Mouse (Mus musculus): ENCODE results near the gene Lsm11. TPM values are rescaled to one million over a fixed set of nuclear protein-coding genes. Genes with fewer than 3 reads are reported as not detected.

Gene Lsm11
- polyA plus RNA-seq (2021), result 4.3 TPM

DNA sequence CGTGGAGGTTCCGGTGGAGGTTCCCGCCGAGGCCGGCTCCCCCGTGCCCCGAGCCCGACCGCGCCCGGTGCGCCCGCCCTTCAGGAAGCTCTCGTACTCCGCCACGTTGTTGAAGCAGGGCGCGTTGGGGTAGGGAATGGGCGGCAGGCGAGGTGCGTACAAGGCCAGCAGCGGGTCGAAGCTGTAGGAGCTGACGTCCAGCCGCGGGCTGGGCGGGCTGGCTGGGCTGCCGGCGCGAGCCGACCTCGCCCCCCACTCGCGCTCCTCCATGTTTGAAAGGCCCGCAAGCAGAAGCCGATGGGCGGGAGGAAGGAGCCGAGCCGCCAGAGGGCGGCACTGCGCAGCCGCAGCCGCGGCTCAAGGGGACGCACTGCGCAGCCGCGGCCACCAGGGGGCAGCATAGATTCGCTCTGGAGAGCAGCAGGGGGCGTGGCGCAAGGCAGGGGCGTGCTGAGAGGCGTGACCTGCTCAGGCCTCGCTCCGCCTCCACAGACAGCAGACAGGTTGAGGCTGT, at the start of gene Lsm11:
TSS of gene Lsm11 (minus strand) at position 293 of the 514 bp plus-strand sequence.
- POLR2A ChIA-PET, result interaction anchor here (0.5 to 0.7 kb wide), 2 partner anchors 288 to 612 kb away, joined by 3 read pairs; no protein-coding TSS in a partner anchor
- CTCF ChIA-PET, result interaction anchor here (2.2 to 3.9 kb wide), 2 partner anchors 10 to 11 kb away, joined by 10 to 21 read pairs; partner anchors contain the start of gene Thg1l
- in situ Hi-C loops (cut with MboI; ENCODE audit: low pct_unique_long_range_greater_than_20kb), result no loop called here
- peak; percentile 71 for DNase-seq (ENCODE audit: low read depth, low spot score)
- H3K27me3 ChIP-seq, result no peaks in the 10 kb centered on the region
- ATAC-seq, result peak; percentile 97
- TF ChIP-seq CTCF (IDR thresholded peaks at IDR 0.05), result peak; percentile 100

DNA sequence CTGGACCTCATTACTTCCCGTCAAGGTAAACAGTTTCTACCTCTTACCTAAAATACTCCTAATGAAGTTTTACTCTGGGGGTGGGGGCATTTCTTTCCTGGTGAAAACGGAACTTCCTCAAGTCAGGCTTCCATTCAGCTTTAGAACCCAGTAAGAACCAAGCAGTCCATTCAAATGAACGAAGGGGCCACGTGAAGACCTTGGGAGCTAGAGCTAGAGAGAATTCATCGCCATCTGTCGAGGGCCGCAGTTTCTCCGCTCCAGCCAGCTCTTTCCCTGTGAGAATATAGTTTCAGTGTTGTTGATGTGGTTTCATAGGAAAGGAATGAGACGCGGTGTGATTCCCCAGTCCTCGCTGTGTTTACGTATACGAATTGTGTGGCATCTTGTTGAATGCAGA, 47.4 kb upstream of the Lsm11 start:
- CTCF ChIA-PET, result no interaction called here
- TF ChIP-seq CTCF (IDR thresholded peaks at IDR 0.05), result no peak
- in situ Hi-C loops (cut with MboI; ENCODE audit: low pct_unique_long_range_greater_than_20kb), result no loop called here
- POLR2A ChIA-PET, result no interaction called here
- DNase-seq (ENCODE audit: low read depth, low spot score), result no peak
- peaks cover 40% of the 10 kb centered on the region for H3K27me3 ChIP-seq
- ATAC-seq, result no peak

DNA sequence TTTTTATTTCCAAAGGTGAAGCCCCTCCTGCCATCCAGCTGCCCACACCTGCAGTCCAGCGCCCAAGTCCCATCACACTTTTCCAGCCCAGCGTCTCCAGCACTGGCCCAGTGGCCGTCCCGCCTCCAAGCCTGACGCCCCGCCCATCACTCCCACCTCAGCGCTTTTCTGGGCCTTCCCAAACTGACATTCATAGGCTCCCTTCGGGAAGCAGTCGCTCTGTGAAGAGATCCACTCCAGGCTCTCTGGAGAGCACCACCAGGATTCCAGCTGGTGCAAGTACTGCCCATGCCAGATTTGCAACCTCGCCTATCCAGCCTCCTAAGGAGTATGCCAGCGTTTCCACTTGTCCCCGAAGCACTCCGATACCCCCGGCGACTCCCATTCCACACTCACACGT, 46.9 kb upstream of the Lsm11 start:
- no peak for TF ChIP-seq CTCF (IDR thresholded peaks at IDR 0.05)
- ChIA-PET CTCF (interaction anchor here (0.7 kb wide), 1 partner anchor 17 kb away, joined by 3 read pairs; no protein-coding TSS in a partner anchor), POLR2A (no interaction called here)
- peaks cover 43% of the 10 kb centered on the region for H3K27me3 ChIP-seq
- in situ Hi-C loops (cut with MboI; ENCODE audit: low pct_unique_long_range_greater_than_20kb), result no loop called here
- DNase-seq (ENCODE audit: low read depth, low spot score) (no peak), ATAC-seq (no peak)

DNA sequence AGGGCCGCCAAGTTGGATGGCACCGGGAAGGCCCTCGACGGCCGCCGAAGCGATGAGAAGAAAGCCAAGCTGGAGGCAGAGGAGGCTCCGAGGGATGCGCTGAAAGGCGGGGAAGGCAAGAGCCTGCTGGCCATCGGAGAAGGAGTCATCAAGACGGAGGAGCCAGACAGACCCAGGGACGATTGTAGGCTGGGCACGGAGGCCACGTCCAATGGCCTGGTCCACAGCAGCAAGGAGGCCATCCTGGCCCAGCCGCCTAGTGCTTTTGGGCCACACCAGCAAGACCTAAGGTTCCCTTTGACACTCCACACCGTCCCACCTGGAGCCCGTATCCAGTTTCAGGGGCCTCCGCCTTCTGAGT, 36.1 kb upstream of the Lsm11 start:
- peaks cover 38% of the 10 kb centered on the region for H3K27me3 ChIP-seq
- CTCF ChIA-PET, result no interaction called here
- POLR2A ChIA-PET, result no interaction called here
- no peak for TF ChIP-seq CTCF (IDR thresholded peaks at IDR 0.05)
- in situ Hi-C loops (cut with MboI; ENCODE audit: low pct_unique_long_range_greater_than_20kb), result no loop called here
- ATAC-seq (no peak), DNase-seq (ENCODE audit: low read depth, low spot score) (no peak)

DNA sequence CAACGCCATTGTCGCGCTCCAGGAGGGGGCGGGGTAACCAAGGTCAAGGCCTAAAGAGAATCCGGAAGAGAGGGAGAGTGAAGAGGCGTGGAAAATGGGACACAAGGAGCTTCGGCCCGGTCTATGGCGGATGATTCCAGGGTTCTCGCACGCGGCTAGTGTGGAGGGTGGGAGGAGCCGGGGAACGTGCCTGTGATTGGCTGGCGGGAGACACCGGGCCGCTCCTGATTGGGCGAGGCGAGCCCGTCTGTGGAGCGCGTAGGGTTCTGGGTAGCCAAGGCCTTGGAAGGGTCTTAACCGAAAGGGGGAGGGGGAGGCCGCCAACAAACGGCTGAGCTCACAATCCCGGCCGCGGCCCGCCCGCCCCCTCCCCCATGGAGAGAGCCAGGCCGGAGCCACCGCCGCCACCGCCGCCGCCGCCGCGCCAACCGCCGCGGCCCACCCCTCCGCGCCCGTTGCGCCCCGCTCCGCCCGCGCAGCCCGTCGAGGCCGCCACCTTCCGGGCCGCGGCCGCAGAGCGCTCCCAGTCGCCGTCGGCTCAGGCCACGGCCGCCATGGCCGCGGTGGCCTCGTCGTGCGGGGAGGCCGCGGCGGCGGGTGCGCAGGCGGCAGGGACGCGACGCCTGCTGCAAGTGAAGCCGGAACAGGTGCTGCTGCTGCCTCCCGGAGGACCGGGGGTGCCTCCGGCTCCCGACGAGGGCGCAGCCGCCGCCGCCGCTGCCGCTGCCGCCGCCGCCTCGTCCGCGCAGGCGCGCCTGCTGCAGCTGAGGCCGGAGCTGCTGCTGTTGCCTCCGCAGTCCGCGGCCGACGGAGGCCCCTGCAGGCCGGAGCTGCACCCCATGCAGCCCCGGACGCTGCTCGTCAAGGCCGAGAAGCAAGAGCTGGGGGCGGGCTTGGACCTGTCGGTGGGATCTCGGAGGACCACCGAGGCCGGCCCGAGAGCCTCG, 35.5 kb upstream of the Lsm11 start, which contains the start of gene Sox30:
TSS of gene Sox30 (plus strand) at position 365 of the 947 bp plus-strand sequence.
- no peak for TF ChIP-seq CTCF (IDR thresholded peaks at IDR 0.05)
- DNase-seq (ENCODE audit: low read depth, low spot score) (no peak), ATAC-seq (no peak)
- POLR2A ChIA-PET, result no interaction called here
- H3K27me3 ChIP-seq, result peaks cover 36% of the 10 kb centered on the region
- CTCF ChIA-PET, result no interaction called here
- in situ Hi-C loops (cut with MboI; ENCODE audit: low pct_unique_long_range_greater_than_20kb), result no loop called here

DNA sequence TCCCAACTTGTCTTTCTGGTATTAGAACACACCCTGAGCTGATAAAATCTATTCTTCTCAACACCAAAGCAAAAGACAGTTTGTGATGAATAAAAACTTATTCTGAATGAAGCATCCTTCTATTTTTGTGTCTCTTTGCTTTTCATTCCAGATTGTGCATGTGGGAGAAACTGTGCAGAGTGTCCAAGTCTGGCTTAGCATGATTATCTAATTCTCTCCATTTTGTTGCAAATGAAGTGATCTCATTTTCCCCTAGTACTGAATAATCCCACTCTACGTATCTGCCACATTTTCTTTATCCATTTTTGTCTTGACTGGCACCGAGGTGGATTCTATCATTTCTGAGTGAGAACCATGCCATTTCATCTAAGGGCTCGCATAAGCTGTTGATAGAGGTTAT, 31.3 kb upstream of the Lsm11 start:
- DNase-seq (ENCODE audit: low read depth, low spot score) (no peak), ATAC-seq (no peak)
- H3K27me3 ChIP-seq, result peaks cover 23% of the 10 kb centered on the region
- TF ChIP-seq CTCF (IDR thresholded peaks at IDR 0.05), result no peak
- in situ Hi-C loops (cut with MboI; ENCODE audit: low pct_unique_long_range_greater_than_20kb), result no loop called here
- ChIA-PET POLR2A (no interaction called here), CTCF (no interaction called here)

DNA sequence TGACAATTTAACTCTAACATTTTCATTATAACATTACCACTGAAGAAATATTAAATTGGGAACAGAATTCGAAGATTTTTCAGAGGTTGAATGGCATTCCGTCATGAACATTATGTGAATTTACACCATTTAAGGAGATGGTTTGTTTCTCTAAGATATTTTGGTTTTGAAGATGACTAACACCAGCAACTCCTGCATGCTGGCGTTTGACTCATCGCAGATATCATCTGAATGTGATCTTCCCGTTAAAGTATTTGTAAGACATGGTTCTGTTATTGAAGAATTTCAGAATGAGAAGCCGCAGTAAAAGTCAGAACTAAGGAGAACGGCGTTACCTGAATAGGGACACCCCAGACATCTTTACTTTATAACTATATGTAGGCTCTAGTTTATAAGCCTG, 29.7 kb upstream of the Lsm11 start:
- POLR2A ChIA-PET, result no interaction called here
- TF ChIP-seq CTCF (IDR thresholded peaks at IDR 0.05), result no peak

DNA sequence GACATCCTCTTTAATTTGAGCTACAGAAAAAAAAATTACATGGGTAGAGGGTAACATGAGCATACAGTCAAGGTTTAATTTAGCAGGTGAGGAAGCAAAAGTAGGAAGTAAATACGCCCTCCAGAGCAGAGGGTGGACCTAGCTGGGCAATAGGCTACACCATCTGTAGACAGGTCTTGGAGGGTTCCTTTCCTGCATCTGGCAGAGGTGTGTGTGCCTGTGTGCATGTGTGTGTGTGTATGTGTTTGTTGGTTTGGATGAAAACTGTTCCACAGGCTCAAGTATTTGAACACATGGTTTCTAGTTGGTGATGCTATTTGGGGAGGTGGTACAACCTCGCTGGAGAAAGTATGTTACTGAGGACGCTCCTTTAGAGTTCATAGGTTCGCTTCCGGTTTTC, 28.9 kb upstream of the Lsm11 start:
- POLR2A ChIA-PET, result no interaction called here
- CTCF ChIA-PET, result no interaction called here
- H3K27me3 ChIP-seq, result peaks cover 23% of the 10 kb centered on the region

More for the DNA sequence above, 29.7 kb upstream of the Lsm11 start:
- no peak for ATAC-seq
- in situ Hi-C loops (cut with MboI; ENCODE audit: low pct_unique_long_range_greater_than_20kb), result no loop called here
- no peak for DNase-seq (ENCODE audit: low read depth, low spot score)
- CTCF ChIA-PET, result interaction anchor here (0.9 kb wide), 1 partner anchor 17 kb away, joined by 3 read pairs; no protein-coding TSS in a partner anchor
- H3K27me3 ChIP-seq, result peaks cover 23% of the 10 kb centered on the region

DNA sequence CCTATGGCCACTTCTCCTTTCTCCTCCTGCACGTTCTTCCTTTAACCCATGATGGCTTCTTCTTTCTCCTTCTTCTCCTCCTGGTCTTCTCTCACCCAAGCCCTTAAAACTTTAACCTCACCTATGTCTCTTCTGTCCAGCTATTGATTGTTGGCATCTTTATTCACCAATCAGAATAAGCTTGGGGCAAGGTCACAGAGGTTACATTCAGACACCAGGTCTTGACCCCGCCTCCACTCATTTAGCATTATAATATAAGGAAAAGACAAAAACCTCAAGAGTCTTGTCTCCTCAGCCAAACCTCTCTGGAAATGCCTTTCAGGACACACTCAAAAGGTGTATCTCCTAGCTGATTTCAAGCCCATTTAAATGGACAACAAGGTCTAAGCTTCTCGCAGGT, 23.7 kb upstream of the Lsm11 start:
- DNase-seq (ENCODE audit: low read depth, low spot score) (no peak), ATAC-seq (no peak)
- in situ Hi-C loops (cut with MboI; ENCODE audit: low pct_unique_long_range_greater_than_20kb), result no loop called here
- peaks cover 15% of the 10 kb centered on the region for H3K27me3 ChIP-seq
- no peak for TF ChIP-seq CTCF (IDR thresholded peaks at IDR 0.05)
- CTCF ChIA-PET, result no interaction called here
- POLR2A ChIA-PET, result no interaction called here

More for the DNA sequence above, 28.9 kb upstream of the Lsm11 start:
- in situ Hi-C loops (cut with MboI; ENCODE audit: low pct_unique_long_range_greater_than_20kb), result no loop called here
- no peak for TF ChIP-seq CTCF (IDR thresholded peaks at IDR 0.05)
- ATAC-seq (no peak), DNase-seq (ENCODE audit: low read depth, low spot score) (no peak)

DNA sequence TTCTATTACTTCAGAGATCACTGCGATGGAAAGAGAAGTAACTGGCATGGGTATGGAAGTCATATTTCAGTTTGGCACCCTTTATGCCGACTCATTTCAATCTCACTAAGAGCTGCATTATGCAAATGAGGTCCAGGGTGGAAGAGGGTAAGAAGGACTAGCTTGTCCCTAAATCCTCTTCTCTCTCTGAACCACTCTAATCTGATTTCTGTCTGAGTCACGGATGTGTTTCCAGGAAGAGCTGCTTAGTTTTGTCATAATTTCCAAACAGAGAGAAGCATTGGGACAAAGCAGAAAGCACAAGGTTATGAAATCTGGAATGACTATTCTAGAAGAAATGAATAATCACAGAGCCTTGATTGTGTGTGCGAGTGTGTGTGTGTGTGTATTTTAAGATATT, 22.2 kb upstream of the Lsm11 start:
- ChIA-PET CTCF (no interaction called here), POLR2A (no interaction called here)
- DNase-seq (ENCODE audit: low read depth, low spot score) (no peak), ATAC-seq (no peak)
- no peak for TF ChIP-seq CTCF (IDR thresholded peaks at IDR 0.05)
- peaks cover 9% of the 10 kb centered on the region for H3K27me3 ChIP-seq
- in situ Hi-C loops (cut with MboI; ENCODE audit: low pct_unique_long_range_greater_than_20kb), result no loop called here

DNA sequence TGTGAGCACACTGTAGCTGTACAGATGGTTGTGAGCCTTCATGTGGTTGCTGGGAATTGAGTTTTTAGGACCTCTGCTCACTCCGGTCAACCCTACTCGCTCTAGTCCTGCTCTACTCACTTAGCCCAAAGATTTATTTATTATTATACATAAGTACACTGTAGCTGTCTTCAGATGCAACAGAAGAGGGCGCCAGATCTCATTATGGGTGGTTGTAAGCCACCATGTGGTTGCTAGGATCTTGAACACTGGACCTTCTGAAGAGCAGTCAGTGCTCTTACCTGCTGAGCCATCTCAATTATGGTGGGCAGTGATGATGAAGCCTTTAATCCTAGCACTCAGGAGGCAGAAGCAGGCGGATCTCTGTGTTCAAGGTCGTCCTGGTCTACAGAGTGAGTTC, 15.3 kb upstream of the Lsm11 start:
- ATAC-seq (no peak), DNase-seq (ENCODE audit: low read depth, low spot score) (no peak)
- ChIA-PET CTCF (no interaction called here), POLR2A (no interaction called here)
- in situ Hi-C loops (cut with MboI; ENCODE audit: low pct_unique_long_range_greater_than_20kb), result no loop called here
- no peak for TF ChIP-seq CTCF (IDR thresholded peaks at IDR 0.05)
- peaks cover under 1% of the 10 kb centered on the region for H3K27me3 ChIP-seq

All from Patski (cell line).